Mouse (Mus musculus): ENCODE measurements at regions not wholly inside any gene's neighbourhood (a gene's known extent, or its start where the extent isn't known, plus 50 kb on each side); places are given as distances from the start of the nearest gene placed in this dataset.

- no peak for TF ChIP-seq CTCF (conservative IDR thresholded peaks at IDR 0.05; ENCODE audit: low read length)
- no peak for TF ChIP-seq NANOG (IDR thresholded peaks at IDR 0.05; ENCODE audit: borderline replicate concordance, low read length)
- no peak for TF ChIP-seq POU5F1 (IDR thresholded peaks at IDR 0.05; ENCODE audit: borderline replicate concordance, low read length)
Observed at GRCm38 (mm10) chr3:61216562-61216961, 144.9 kb upstream of the Rap2b start.

All from E14TG2a.4 (cell line).